Mouse (Mus musculus): Measurements from ENCODE around the gene Tnni1. TPM values are rescaled to one million over a fixed set of nuclear protein-coding genes. Genes with fewer than 3 reads are reported as not detected.

Tnni1 gene
- polyA plus RNA-seq, 1 experiment from 2014 or later, result 28.9 TPM

DNA sequence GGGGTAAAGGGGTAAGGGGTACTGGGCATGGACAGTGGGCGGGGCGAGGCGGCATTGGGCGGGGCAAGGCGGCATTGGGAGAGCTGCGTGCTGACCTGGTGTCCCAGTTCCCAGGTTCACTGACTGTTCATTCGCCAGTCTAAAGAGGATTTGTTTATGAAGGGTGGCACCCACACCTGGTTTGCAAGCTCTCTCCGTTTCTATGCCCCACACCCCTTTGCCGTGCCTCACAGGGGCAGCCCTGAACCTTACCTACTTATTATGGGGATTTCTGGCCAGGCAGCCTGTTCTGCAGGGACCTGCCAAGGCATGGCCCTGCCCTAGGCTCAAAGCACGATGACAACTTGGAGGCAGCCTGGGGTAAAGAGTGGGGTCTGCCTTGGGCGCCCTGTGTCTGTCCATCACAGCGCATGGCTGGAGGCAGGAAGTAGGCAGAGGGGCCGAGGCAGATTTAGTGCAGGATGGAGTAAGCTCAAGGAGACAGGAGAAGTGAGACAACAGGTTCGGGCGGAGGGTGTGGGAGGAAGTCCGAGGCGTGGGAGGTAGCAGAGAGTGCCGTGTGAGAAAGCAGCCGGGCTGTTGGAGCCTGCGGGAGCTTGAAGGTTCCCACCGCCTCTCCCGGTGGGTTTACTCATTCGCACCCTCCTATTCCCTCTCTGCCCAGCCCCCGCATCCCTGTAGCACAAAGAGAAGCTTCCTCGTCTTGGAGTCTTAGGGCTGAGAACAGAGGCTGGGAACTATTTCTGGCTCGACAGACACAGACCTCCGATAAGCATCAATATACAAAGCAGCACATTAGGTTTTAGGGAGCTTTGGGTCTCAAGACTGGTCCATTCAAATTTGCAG, 14.4 kb downstream of the Tnni1 start:
- Histone ChIP-seq H3K4me3 (peak overlapping the region; percentile 23), H3K36me3 (no peaks in the 10 kb centered on the region), H3K27me3 (peaks cover 4% of the 10 kb centered on the region; the same call in 1 of the 2 replicates), H3K27ac (peak overlapping the region; percentile 64), H3K4me1 (peaks cover 26% of the 10 kb centered on the region), H3K9ac (peak overlapping the region; percentile 61), H3K9me3 (no peaks in the 10 kb centered on the region), H3K4me2 (peak overlapping the region; percentile 53)
- peak; percentile 33 for ATAC-seq (ENCODE audit: insufficient number of reproducible peaks, insufficient read depth, low FRiP score, low TSS enrichment, low read depth)
- WGBS, result 12% methylated on average over 26 of the region's 27 CpGs

GRCm38 (mm10) chr1:135794216-135795134, 15.2 kb downstream of the Tnni1 start:
- Histone ChIP-seq H3K4me3 (peak overlapping the region; percentile 23; the same call in 1 of the 2 replicates), H3K9me3 (no peaks in the 10 kb centered on the region), H3K4me1 (peaks cover 27% of the 10 kb centered on the region), H3K36me3 (no peaks in the 10 kb centered on the region), H3K27me3 (peaks cover 4% of the 10 kb centered on the region; the same call in 1 of the 2 replicates), H3K4me2 (peak overlapping the region; percentile 53), H3K27ac (peak overlapping the region; percentile 64), H3K9ac (peak overlapping the region; percentile 61)
- WGBS, result 37% methylated on average over 20 of the region's 20 CpGs
- ATAC-seq (ENCODE audit: insufficient number of reproducible peaks, insufficient read depth, low FRiP score, low TSS enrichment, low read depth), result peak; percentile 49

DNA sequence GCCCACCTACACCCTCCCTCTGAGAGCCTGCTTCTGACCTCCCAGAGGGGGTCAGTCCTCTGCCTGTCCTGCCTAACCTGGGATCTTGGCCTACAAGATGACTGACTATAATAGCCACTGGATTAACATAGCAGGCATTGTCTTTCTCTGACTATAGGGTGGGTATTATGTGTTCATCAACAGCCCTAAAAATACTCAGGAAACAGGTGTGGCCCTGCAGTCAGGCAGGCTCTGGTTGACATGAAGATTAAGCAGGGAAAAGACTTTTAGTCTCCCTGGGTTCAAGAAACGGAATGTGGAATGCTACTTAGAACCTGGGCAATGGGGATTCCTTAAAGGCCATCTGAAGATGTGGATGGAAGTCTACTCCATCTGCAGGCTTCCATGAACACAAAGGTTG, 19.3 kb downstream of the Tnni1 start:
- 75% methylated on average over 1 of the region's 1 CpGs for WGBS

GRCm38 (mm10) chr1:135799109-135799627, 19.9 kb downstream of the Tnni1 start:
- H3K9ac ChIP-seq, result no peak overlapping the region
- H3K9me3 ChIP-seq, result no peaks in the 10 kb centered on the region
- H3K27ac ChIP-seq, result no peak overlapping the region
- no peak overlapping the region for H3K4me3 ChIP-seq
- H3K4me1 ChIP-seq, result peaks cover 22% of the 10 kb centered on the region
- no peaks in the 10 kb centered on the region for H3K36me3 ChIP-seq
- H3K27me3 ChIP-seq, result peaks cover 3% of the 10 kb centered on the region; the same call in 1 of the 2 replicates
- 64% methylated on average over 8 of the region's 8 CpGs for WGBS
- no peak for ATAC-seq (ENCODE audit: insufficient number of reproducible peaks, insufficient read depth, low FRiP score, low TSS enrichment, low read depth)
- H3K4me2 ChIP-seq, result no peak overlapping the region

More for the DNA sequence above, 19.3 kb downstream of the Tnni1 start:
- Histone ChIP-seq H3K9me3 (no peaks in the 10 kb centered on the region), H3K4me2 (no peak overlapping the region), H3K9ac (no peak overlapping the region), H3K4me1 (peaks cover 29% of the 10 kb centered on the region), H3K36me3 (no peaks in the 10 kb centered on the region), H3K4me3 (no peak overlapping the region), H3K27me3 (peaks cover 6% of the 10 kb centered on the region), H3K27ac (no peak overlapping the region)
- no peak for ATAC-seq (ENCODE audit: insufficient number of reproducible peaks, insufficient read depth, low FRiP score, low TSS enrichment, low read depth)

- H3K4me3 ChIP-seq, result no peak overlapping the region
Observed at GRCm38 (mm10) chr1:135800192-135800950, 21.1 kb downstream of the Tnni1 start.

DNA sequence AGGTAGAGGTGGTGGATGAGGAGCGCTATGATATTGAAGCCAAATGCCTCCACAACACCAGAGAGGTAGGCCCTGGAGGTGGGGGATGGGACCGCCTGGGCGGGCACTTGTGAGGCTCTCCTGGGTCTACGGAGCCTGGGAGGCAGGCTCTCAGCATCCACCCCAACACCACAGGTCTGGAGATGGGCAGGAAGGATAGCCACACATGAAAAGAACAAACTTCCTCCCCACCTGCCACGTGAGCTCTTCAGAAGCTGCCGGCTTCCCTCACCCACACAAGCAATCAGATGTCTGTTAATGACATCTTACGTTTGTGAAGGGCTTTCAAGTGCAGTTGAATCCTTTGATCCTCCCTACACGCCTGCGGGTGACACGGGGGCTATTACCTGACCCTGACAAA, 28.3 kb downstream of the Tnni1 start:
- WGBS, result 47% methylated on average over 10 of the region's 10 CpGs
- Histone ChIP-seq H3K27me3 (peaks cover 1% of the 10 kb centered on the region; the same call in 1 of the 2 replicates), H3K9me3 (no peaks in the 10 kb centered on the region), H3K36me3 (no peaks in the 10 kb centered on the region), H3K4me3 (no peak overlapping the region), H3K4me1 (peaks cover 9% of the 10 kb centered on the region; the same call in 1 of the 2 replicates), H3K27ac (no peak overlapping the region), H3K9ac (no peak overlapping the region), H3K4me2 (no peak overlapping the region)
- ATAC-seq (ENCODE audit: insufficient number of reproducible peaks, insufficient read depth, low FRiP score, low TSS enrichment, low read depth), result no peak

More at GRCm38 (mm10) chr1:135800192-135800950, 21.1 kb downstream of the Tnni1 start:
- WGBS, result 46% methylated on average over 8 of the region's 8 CpGs
- H3K9me3 ChIP-seq, result no peaks in the 10 kb centered on the region
- peak overlapping the region; percentile 32; the same call in 1 of the 2 replicates for H3K9ac ChIP-seq
- H3K36me3 ChIP-seq, result no peaks in the 10 kb centered on the region
- peaks cover 3% of the 10 kb centered on the region; the same call in 1 of the 2 replicates for H3K27me3 ChIP-seq
- ATAC-seq (ENCODE audit: insufficient number of reproducible peaks, insufficient read depth, low FRiP score, low TSS enrichment, low read depth), result no peak
- peaks cover 15% of the 10 kb centered on the region for H3K4me1 ChIP-seq
- H3K27ac ChIP-seq, result no peak overlapping the region
- no peak overlapping the region for H3K4me2 ChIP-seq

DNA sequence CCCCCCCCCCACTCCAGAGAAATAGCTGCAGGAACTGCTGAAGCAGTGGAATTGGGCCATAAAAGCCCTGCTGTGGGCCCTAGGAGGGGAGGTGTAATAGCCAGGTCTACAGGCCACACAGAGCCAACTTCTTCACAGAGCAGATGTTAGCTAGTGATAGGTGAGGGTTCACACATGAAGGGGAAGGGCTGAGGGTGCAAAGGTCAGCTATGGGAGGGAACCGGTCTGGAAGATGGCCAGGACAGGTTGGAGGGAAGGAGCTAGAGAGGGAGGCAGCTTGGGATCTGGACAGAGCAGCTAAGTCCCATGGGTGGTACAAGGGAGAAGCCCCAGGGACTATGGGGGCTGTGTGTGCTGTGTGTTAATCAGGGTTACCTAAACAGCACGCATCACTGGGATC, 30.9 kb downstream of the Tnni1 start:
- H3K36me3 ChIP-seq, result no peaks in the 10 kb centered on the region
- no peak overlapping the region for H3K9ac ChIP-seq
- no peak overlapping the region for H3K4me2 ChIP-seq
- no peak overlapping the region for H3K27ac ChIP-seq
- H3K4me3 ChIP-seq, result no peak overlapping the region
- H3K4me1 ChIP-seq, result peaks cover 12% of the 10 kb centered on the region; the same call in 1 of the 2 replicates
- H3K9me3 ChIP-seq, result no peaks in the 10 kb centered on the region
- peaks cover 3% of the 10 kb centered on the region; the same call in 1 of the 2 replicates for H3K27me3 ChIP-seq
- 76% methylated on average over 2 of the region's 2 CpGs for WGBS
- no peak for ATAC-seq (ENCODE audit: insufficient number of reproducible peaks, insufficient read depth, low FRiP score, low TSS enrichment, low read depth)

DNA sequence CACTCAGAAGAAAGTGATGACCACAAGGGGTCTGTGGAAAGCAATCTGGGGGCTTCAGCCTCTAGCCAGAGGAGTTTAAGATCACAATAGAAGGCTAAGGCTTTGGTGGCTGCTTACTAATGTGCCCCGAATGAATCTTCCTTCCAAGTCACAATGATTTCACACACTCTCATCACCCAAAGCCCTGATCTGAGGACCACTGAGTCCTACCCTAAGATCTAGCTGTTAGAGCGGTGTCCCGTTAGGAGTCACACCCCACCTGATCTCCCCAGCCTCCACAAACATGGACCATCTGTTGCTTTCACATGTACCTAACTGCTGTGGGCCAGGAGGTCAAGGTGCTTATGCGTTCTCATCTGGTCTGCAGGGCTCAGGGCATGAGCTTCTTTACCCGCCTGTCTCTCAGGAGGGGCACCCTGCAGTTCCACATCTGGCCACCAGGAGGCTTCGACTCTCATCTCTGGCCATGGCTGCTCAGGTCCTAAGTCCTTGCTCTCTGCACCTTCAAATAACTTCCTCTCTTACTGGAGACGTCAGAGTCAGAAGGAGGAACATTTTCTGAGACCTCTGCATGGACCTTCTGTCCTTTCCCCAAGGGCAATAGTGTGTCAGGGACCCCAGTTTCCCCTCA, 31.9 kb downstream of the Tnni1 start:
- Histone ChIP-seq H3K9ac (no peak overlapping the region), H3K36me3 (no peaks in the 10 kb centered on the region), H3K27ac (no peak overlapping the region), H3K4me1 (peaks cover 12% of the 10 kb centered on the region; the same call in 1 of the 2 replicates), H3K4me3 (no peak overlapping the region), H3K9me3 (no peaks in the 10 kb centered on the region), H3K27me3 (peaks cover 11% of the 10 kb centered on the region), H3K4me2 (no peak overlapping the region)
- WGBS, result 28% methylated on average over 7 of the region's 7 CpGs
- no peak for ATAC-seq (ENCODE audit: insufficient number of reproducible peaks, insufficient read depth, low FRiP score, low TSS enrichment, low read depth)

- Histone ChIP-seq H3K9me3 (no peaks in the 10 kb centered on the region), H3K4me3 (no peak overlapping the region), H3K9ac (no peak overlapping the region), H3K27ac (no peak overlapping the region), H3K36me3 (no peaks in the 10 kb centered on the region), H3K4me1 (peaks cover 12% of the 10 kb centered on the region; the same call in 1 of the 2 replicates), H3K27me3 (peaks cover 22% of the 10 kb centered on the region), H3K4me2 (no peak overlapping the region)
- 69% methylated on average over 3 of the region's 3 CpGs for WGBS
- ATAC-seq (ENCODE audit: insufficient number of reproducible peaks, insufficient read depth, low FRiP score, low TSS enrichment, low read depth), result no peak
Observed at GRCm38 (mm10) chr1:135812205-135812604, 33.0 kb downstream of the Tnni1 start.

GRCm38 (mm10) chr1:135812618-135813017, 33.4 kb downstream of the Tnni1 start:
- H3K27ac ChIP-seq, result no peak overlapping the region
- no peak overlapping the region for H3K9ac ChIP-seq
- WGBS, result 43% methylated on average over 2 of the region's 2 CpGs
- no peak overlapping the region for H3K4me2 ChIP-seq
- ATAC-seq (ENCODE audit: insufficient number of reproducible peaks, insufficient read depth, low FRiP score, low TSS enrichment, low read depth), result no peak
- peaks cover 26% of the 10 kb centered on the region for H3K27me3 ChIP-seq
- 0 out of 2 replicates have a peak, but pooled peaks cover 8% of the 10 kb centered on the region for H3K4me1 ChIP-seq
- no peak overlapping the region for H3K4me3 ChIP-seq
- no peaks in the 10 kb centered on the region for H3K9me3 ChIP-seq
- H3K36me3 ChIP-seq, result no peaks in the 10 kb centered on the region
